Mouse (Mus musculus): ENCODE data around the gene Slc24a3. TPM values are rescaled to one million over a fixed set of nuclear protein-coding genes. Genes with fewer than 3 reads are reported as not detected.

The Slc24a3 gene
- polyA plus RNA-seq, 1 experiment from 2014 or later: 2.9 TPM

DNA sequence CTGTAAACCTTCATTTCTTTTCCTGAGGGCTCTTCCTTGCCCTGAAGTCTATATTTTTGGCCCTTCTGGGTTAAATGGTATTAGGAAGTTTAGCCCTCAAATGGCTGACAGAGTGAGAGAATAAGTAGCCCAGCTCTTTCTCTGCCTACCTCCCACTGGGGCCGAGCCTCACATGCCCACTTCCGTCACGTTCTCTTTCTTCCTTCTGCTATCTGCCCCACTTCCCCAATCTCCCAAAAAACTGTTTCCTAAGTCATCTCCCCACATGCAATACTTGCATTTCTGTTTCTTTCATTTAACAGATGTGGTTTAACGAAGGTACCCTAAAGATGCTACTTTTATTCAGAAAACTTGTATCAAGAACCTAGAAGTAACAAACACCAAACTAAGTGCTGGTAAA lies 406.6 kb downstream of the Slc24a3 start:
- Histone ChIP-seq H3K4me2 (no peak overlapping the region), H3K27ac (no peak overlapping the region), H3K27me3 (no peaks in the 10 kb centered on the region), H3K9me3 (no peaks in the 10 kb centered on the region), H3K9ac (no peak overlapping the region), H3K4me1 (no peaks in the 10 kb centered on the region), H3K4me3 (no peak overlapping the region), H3K36me3 (no peaks in the 10 kb centered on the region)
- WGBS: 87% methylated on average over 4 of the region's 4 CpGs
- ATAC-seq (ENCODE audit: borderline replicate concordance, extremely low read depth, low FRiP score, low TSS enrichment): no peak

DNA sequence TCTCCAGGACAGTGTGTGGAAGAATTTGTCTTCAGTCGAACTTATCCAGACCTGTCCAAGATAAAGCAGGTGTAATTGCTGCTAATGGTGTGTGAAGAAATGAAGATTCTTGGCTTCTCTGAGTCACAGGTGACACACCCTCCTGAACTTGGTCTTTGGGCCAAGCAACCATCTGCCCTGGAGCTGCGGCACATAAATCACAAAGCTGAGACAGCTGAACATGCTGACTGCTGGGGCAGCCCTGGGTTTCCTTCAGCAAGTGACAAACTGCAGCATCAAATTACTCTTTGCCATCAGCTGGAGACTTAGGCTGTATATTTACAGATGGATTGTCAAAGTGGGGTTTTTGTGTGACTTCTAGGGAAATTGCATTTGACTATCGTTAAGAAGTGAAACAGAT lies 415.5 kb downstream of the Slc24a3 start:
- no peak for ATAC-seq (ENCODE audit: borderline replicate concordance, extremely low read depth, low FRiP score, low TSS enrichment)
- WGBS: 36% methylated on average over 3 of the region's 3 CpGs
- Histone ChIP-seq H3K9me3 (no peaks in the 10 kb centered on the region), H3K27ac (no peak overlapping the region), H3K9ac (no peak overlapping the region), H3K36me3 (no peaks in the 10 kb centered on the region), H3K4me1 (no peaks in the 10 kb centered on the region), H3K27me3 (no peaks in the 10 kb centered on the region), H3K4me2 (no peak overlapping the region), H3K4me3 (no peak overlapping the region)

DNA sequence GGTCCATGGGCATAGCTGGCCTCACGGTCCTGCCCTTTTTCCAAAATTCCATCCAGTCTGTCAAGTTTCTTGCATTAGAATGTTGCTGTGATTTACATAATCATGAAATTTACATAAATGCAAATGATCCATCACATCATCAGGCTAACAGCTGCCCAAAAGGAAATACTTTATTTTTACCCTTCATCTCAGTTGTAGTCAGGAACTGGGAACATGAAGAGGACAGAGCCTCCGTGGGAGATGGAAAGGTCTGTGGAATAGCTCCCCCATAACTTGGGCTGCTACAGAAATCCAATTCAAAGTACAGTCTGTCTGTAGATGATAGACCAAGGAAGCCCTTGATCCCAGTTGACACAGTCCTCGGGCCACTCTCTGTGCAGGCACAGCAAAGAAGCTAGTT lies 417.9 kb downstream of the Slc24a3 start:
- H3K36me3 ChIP-seq: no peaks in the 10 kb centered on the region
- H3K4me3 ChIP-seq: no peak overlapping the region
- 64% methylated on average over 3 of the region's 3 CpGs for WGBS
- H3K27me3 ChIP-seq: no peaks in the 10 kb centered on the region
- no peaks in the 10 kb centered on the region for H3K9me3 ChIP-seq
- no peak for ATAC-seq (ENCODE audit: borderline replicate concordance, extremely low read depth, low FRiP score, low TSS enrichment)
- H3K27ac ChIP-seq: no peak overlapping the region
- no peak overlapping the region for H3K9ac ChIP-seq
- no peak overlapping the region for H3K4me2 ChIP-seq
- H3K4me1 ChIP-seq: no peaks in the 10 kb centered on the region

DNA sequence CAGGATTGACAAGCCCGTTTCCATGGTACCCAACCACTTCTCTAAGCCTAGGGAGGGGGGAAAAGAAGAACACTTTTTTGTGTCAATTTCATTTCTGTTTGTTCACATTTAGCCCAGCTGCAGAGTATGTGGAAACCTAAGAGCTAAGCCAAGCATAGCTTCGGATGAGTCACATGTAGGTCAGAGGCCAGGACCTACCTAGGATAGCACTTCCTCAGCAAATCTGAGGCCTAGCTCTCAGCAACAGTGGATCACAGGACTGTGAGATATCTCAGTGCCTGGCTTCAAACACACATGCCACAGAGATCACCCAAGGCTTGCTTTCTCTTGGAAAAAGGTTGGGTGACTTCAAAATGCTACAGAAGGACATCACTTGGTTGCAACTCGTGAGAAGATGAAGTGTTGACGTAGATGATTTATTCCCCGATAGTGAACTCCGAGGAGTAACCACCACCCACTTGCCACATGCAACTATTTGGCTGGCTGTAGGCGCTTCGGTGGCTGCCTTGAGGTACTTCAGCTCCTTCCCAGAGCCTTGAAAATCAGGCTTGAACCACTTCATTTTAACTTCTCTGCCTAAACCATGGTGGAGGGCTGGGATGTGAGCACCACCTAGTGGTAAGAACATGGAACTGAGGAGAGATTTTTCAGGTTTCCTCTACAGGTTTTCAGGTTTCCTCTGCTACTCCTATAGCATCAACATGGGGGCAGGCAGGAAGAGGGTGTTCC lies 420.6 kb downstream of the Slc24a3 start:
- Histone ChIP-seq H3K27me3 (no peaks in the 10 kb centered on the region), H3K4me1 (no peaks in the 10 kb centered on the region), H3K27ac (no peak overlapping the region), H3K36me3 (no peaks in the 10 kb centered on the region), H3K4me2 (no peak overlapping the region), H3K9me3 (no peaks in the 10 kb centered on the region), H3K9ac (no peak overlapping the region), H3K4me3 (no peak overlapping the region)
- ATAC-seq (ENCODE audit: borderline replicate concordance, extremely low read depth, low FRiP score, low TSS enrichment): no peak; the same call in 1 of the 2 replicates
- 48% methylated on average over 8 of the region's 8 CpGs for WGBS

DNA sequence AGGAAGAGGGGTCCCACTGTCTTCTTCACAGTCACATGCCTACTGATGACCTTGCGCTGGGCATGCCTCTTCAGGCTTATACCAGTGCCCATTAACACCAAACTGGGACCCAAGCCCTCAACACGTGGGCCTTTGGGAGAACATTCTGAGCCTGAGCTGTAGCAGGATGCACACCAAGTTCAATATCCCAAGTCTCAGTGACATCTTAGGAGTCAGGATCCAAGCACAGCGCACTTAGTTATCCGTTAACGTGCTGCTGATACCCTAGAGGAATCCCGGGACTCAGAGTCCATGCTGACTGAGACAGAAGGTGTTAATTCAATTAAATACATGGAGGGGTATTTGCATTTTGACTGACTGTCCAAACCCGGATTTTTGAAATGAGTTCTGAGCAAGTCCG lies 424.3 kb downstream of the Slc24a3 start:
- H3K36me3 ChIP-seq: no peaks in the 10 kb centered on the region
- no peaks in the 10 kb centered on the region for H3K4me1 ChIP-seq
- WGBS: 78% methylated on average over 8 of the region's 8 CpGs
- no peak overlapping the region for H3K4me2 ChIP-seq
- no peaks in the 10 kb centered on the region for H3K9me3 ChIP-seq
- ATAC-seq (ENCODE audit: borderline replicate concordance, extremely low read depth, low FRiP score, low TSS enrichment): no peak
- H3K9ac ChIP-seq: no peak overlapping the region
- H3K27ac ChIP-seq: no peak overlapping the region
- no peak overlapping the region for H3K4me3 ChIP-seq
- H3K27me3 ChIP-seq: no peaks in the 10 kb centered on the region

DNA sequence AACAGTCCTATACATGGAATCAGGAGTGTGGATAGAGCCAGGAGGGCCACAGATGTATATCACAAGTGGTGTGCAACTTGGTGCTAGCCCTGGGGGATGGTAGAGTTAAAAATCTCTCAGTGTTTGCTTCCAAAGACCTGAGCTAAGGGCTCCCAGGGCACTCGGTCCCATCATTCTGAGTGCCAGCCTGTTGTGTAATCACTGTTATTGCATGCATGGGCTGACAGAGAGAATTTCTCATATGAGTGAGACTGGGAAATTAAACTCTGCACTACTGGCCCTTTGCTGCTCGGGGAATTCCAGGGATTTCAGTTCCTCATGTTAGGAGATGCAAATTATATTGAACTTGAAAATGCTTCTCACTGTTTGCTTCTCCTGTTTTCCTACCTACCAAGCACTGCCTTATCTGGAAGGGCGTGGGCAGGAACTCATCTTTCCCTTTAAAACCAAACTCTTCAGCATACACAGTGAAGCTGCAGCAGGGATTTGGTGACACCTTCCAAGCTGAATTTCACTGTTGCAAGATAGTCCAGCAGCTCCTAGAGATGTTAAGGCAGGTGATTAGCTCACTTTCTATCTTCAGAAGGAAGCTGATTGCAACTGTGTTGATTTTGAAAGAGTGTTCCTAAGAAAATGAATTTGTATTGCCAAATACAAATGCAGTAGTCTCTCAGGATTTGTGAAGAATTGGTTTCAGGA lies 426.2 kb downstream of the Slc24a3 start:
- Histone ChIP-seq H3K36me3 (no peaks in the 10 kb centered on the region), H3K27ac (no peak overlapping the region), H3K4me1 (no peaks in the 10 kb centered on the region), H3K4me2 (no peak overlapping the region), H3K9ac (no peak overlapping the region), H3K4me3 (no peak overlapping the region), H3K9me3 (no peaks in the 10 kb centered on the region), H3K27me3 (no peaks in the 10 kb centered on the region)
- ATAC-seq (ENCODE audit: borderline replicate concordance, extremely low read depth, low FRiP score, low TSS enrichment): no peak
- WGBS: 70% methylated on average over 3 of the region's 3 CpGs

DNA sequence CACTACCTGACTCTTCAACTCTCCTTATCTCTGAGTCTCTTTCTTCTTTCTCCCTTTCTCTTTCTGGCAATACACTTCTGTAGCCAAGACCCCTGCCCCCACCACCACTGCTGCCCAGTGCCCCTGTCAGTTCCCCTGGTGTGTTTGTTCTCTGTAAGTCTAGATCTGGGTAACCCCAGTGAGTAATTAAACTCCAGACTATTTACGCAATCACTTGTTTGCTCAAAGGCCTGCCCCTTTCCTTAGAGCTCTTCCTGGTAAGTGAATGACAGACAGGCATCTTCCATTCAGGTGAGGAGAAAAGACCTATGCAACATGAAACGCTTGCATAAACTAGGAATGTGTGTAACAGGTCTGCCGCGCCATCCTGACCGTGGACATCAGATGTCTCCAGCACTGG lies 430.3 kb downstream of the Slc24a3 start:
- Histone ChIP-seq H3K4me3 (no peak overlapping the region), H3K36me3 (no peaks in the 10 kb centered on the region), H3K27ac (no peak overlapping the region), H3K27me3 (no peaks in the 10 kb centered on the region), H3K4me1 (no peaks in the 10 kb centered on the region), H3K9me3 (no peaks in the 10 kb centered on the region), H3K4me2 (no peak overlapping the region), H3K9ac (no peak overlapping the region)
- ATAC-seq (ENCODE audit: borderline replicate concordance, extremely low read depth, low FRiP score, low TSS enrichment): no peak
- WGBS: 69% methylated on average over 5 of the region's 5 CpGs

DNA sequence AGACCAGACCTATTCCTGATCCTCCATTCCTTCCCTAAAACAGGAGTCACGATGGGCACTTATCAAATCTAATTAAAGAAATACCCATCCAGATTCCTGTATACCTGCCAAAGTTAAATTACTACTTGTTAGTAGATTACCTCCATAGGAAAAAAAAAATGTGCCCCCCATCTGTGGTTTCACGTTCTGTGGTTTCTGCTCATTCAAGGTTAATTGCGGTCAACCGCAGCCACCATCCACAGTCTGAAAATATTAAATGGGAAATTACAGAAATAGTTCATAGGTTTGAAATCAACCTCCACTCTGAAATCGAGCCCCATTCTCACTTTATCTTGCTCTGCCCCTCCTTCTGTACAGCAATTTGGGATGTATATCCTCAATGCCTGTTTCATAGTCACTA lies 440.3 kb downstream of the Slc24a3 start:
- Histone ChIP-seq H3K27ac (no peak overlapping the region), H3K36me3 (no peaks in the 10 kb centered on the region), H3K4me1 (no peaks in the 10 kb centered on the region), H3K4me2 (no peak overlapping the region), H3K9ac (no peak overlapping the region), H3K9me3 (no peaks in the 10 kb centered on the region), H3K27me3 (no peaks in the 10 kb centered on the region), H3K4me3 (no peak overlapping the region)
- no peak for ATAC-seq (ENCODE audit: borderline replicate concordance, extremely low read depth, low FRiP score, low TSS enrichment)
- WGBS: 83% methylated on average over 5 of the region's 5 CpGs

DNA sequence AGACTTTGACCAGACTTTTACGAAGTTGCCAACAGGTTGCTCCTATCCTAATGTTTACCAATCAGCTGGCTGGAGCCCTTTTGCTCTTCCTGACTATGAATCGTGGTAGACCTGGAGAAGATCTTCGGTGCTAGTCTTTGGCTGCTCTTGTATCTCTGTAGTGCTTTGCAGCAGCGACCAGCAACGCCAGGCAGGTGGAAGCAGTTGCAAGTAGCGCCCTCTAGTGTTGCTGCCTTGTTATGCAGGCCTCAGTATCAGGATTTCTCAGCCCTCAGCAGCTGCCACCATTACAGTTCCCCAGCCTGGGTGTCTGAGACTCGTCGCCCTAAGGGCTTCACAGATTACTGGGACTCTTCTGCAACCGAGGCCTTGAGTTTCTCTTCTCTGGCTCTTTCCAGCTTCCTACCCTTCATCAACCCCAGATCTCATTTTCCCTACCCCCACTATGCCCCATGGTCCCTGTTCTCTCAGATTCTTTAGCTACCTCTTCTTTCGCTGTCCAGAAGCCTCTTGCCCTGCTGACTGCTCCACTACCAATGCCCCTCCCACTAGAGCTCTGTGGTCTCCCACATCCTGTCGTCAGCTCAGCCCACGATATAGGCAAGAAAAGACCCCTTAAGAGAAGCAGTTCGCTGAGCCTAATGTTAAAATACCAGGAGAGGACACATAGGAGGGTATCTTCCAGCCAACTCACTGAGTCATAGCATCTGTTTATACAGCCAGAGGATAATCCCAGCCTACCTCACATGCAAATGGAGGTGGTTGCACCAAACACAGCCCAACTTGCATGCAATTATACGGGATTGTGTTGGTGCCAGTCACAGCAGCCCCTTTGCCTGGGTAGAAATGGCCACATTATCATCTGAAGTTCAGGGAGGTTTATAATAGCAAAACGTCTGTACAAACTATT lies 443.5 kb downstream of the Slc24a3 start:
- H3K4me1 ChIP-seq: no peaks in the 10 kb centered on the region
- H3K4me3 ChIP-seq: no peak overlapping the region
- H3K27me3 ChIP-seq: no peaks in the 10 kb centered on the region
- no peak for ATAC-seq (ENCODE audit: borderline replicate concordance, extremely low read depth, low FRiP score, low TSS enrichment)
- WGBS: 40% methylated on average over 15 of the region's 15 CpGs
- no peak overlapping the region for H3K4me2 ChIP-seq
- no peak overlapping the region for H3K9ac ChIP-seq
- H3K27ac ChIP-seq: no peak overlapping the region
- no peaks in the 10 kb centered on the region for H3K9me3 ChIP-seq
- no peaks in the 10 kb centered on the region for H3K36me3 ChIP-seq

DNA sequence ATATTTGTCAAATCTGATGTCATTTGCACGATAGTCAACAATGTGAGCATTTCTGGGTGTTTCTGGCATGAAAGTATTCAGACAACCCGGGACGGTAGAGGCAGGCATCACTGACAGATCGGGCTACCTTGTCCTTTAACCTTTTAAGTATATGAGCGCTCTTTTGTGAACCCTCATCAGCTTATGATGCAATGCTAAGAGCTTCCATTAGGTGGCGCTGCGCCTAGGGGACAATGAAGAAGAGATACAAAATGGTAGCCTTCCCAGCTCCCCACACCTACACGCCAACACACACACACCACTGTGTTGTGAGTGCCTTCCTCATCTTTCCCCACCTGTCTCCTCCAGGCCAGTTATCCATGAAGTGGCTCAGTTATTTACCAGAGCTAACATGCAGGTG lies 445.4 kb downstream of the Slc24a3 start:
- WGBS: 56% methylated on average over 8 of the region's 8 CpGs
- Histone ChIP-seq H3K4me1 (no peaks in the 10 kb centered on the region), H3K36me3 (no peaks in the 10 kb centered on the region), H3K4me2 (no peak overlapping the region), H3K27ac (no peak overlapping the region), H3K27me3 (no peaks in the 10 kb centered on the region), H3K4me3 (no peak overlapping the region), H3K9ac (no peak overlapping the region), H3K9me3 (no peaks in the 10 kb centered on the region)
- ATAC-seq (ENCODE audit: borderline replicate concordance, extremely low read depth, low FRiP score, low TSS enrichment): no peak

DNA sequence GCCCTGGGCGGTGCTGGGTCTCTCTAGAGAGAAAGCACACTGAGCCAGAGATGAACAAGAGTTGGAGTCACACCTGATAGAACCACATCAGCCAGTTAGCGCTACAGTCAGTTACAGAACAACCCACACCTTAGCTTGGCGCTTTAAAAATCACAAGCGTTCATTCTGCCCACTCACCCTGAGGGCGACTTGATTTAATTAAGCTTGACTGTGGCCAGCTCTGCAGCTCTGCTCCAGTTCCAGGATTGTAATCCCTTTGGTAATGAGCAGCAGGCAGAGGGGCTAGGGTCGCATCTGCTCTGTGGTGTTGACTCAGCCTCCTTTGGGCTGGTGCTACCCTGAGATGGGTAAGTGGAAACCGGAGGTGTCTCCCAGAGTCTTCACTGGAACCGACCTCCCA lies 446.2 kb downstream of the Slc24a3 start:
- Histone ChIP-seq H3K9ac (no peak overlapping the region), H3K36me3 (no peaks in the 10 kb centered on the region), H3K27ac (no peak overlapping the region), H3K4me3 (no peak overlapping the region), H3K4me1 (no peaks in the 10 kb centered on the region), H3K4me2 (no peak overlapping the region), H3K27me3 (no peaks in the 10 kb centered on the region), H3K9me3 (no peaks in the 10 kb centered on the region)
- no peak for ATAC-seq (ENCODE audit: borderline replicate concordance, extremely low read depth, low FRiP score, low TSS enrichment)
- 90% methylated on average over 8 of the region's 8 CpGs for WGBS

DNA sequence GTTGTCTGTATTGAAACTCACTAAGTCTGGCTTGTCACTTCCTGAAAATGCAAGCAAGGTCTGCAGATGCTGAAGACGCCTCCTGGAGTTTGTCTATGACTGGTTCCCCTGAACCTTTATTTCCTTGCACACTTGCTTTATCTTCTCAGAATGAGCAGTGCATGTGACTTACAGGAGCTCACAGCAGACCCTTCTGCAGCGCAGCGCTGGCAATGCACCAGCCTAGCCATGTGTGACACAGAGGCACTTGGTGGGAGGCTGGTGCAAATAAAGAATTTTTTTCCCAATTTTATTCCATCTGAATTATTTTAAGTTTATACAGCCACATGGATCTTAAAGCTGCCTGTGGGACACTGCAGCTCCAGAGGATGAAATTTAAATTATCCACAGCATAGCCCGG lies 452.1 kb downstream of the Slc24a3 start:
- no peak overlapping the region for H3K9ac ChIP-seq
- no peak overlapping the region for H3K4me2 ChIP-seq
- no peak overlapping the region for H3K27ac ChIP-seq
- H3K9me3 ChIP-seq: no peaks in the 10 kb centered on the region
- WGBS: 74% methylated on average over 4 of the region's 4 CpGs
- H3K27me3 ChIP-seq: no peaks in the 10 kb centered on the region
- no peaks in the 10 kb centered on the region for H3K36me3 ChIP-seq
- H3K4me3 ChIP-seq: no peak overlapping the region
- no peaks in the 10 kb centered on the region for H3K4me1 ChIP-seq
- ATAC-seq (ENCODE audit: borderline replicate concordance, extremely low read depth, low FRiP score, low TSS enrichment): no peak
